Mouse (Mus musculus) forebrain, embryonic 11.5 days (tissue): ENCODE results near the gene Phf6. TPM values are rescaled to one million over a fixed set of nuclear protein-coding genes. Genes with fewer than 3 reads are reported as not detected.

Source experiments
- ATAC-seq: fragments of 200-750 bp; cut with Nextera tagmentation; replicated peaks from 2 replicates; pipeline ENCODE4 v1.8.0; 2017; ENCODE audit warnings: moderate TSS enrichment; ENCODE audit not compliant: low FRiP score
- DNase-seq: peaks from one replicate; pipeline ENCODE4 v3.0.0-alpha.2; 2017; ENCODE audit warnings: low spot score
- H3K27ac ChIP-seq: fragments of 300-500 bp; sonication (generic); 2 replicates; pipeline ENCODE4 v1.5.1; 2014; ENCODE audit warnings: low read depth, low read length
- H3K27me3 ChIP-seq: fragments of 300-500 bp; sonication (generic); 2 replicates; pipeline ENCODE4 v1.6.1; 2014; ENCODE audit warnings: mild to moderate bottlenecking, low read length, mixed read lengths; ENCODE audit not compliant: control insufficient read depth, insufficient read depth
- H3K36me3 ChIP-seq: fragments of 300-500 bp; sonication (generic); 2 replicates; pipeline ENCODE4 v1.6.1; 2014; ENCODE audit warnings: mild to moderate bottlenecking, low read length, moderate library complexity, mixed read lengths; ENCODE audit not compliant: control insufficient read depth, insufficient read depth
- H3K4me1 ChIP-seq: fragments of 300-500 bp; sonication (generic); replicated peaks from 2 replicates; pipeline ENCODE4 v1.6.1; 2014; ENCODE audit warnings: low read length, mixed read lengths; ENCODE audit not compliant: control insufficient read depth, insufficient read depth
- H3K4me2 ChIP-seq: fragments of 300-500 bp; sonication (generic); 2 replicates; pipeline ENCODE4 v1.6.1; 2014; ENCODE audit warnings: low read depth, mild to moderate bottlenecking, low read length, moderate library complexity, mixed read lengths; ENCODE audit not compliant: severe bottlenecking
- H3K4me3 ChIP-seq: fragments of 300-500 bp; sonication (generic); 2 replicates; pipeline ENCODE4 v1.5.1; 2014; ENCODE audit warnings: low read depth, low read length
- H3K9ac ChIP-seq: fragments of 300-500 bp; sonication (generic); 2 replicates; pipeline ENCODE4 v1.6.1; 2014; ENCODE audit warnings: low read length
- H3K9me3 ChIP-seq: fragments of 300-500 bp; sonication (generic); 2 replicates; pipeline ENCODE4 v1.6.1; 2016; ENCODE audit warnings: low read length, mixed read lengths; ENCODE audit not compliant: control insufficient read depth
- WGBS: fragments of 180-500 bp; shearing (Covaris S2); extraction: QIAGEN DNeasy Blood & Tissue Kit; methylation state at CpG from one replicate; pipeline ENCODE4 v1.1.7; 2014; 5-methylcytosine and 5-hydroxymethylcytosine counted together
- polyA plus RNA-seq: library from polyadenylated mRNA; unstranded; fragments of >200 nt; fragmentation: Nextera tagmentation; extraction: Ambion mirVana; gene quantifications from 2 replicates; pipeline ENCODE4 v1.2.1, GENCODE M21; 2014

Gene Phf6
- polyA plus RNA-seq, 1 experiment from 2014 or later, result 127 TPM

- WGBS, result 63% methylated on average over 9 of the region's 9 CpGs
- no peak overlapping the region for H3K27ac ChIP-seq
- DNase-seq, result no peak
- no peak overlapping the region for H3K4me2 ChIP-seq
- no peaks in the 10 kb centered on the region for H3K27me3 ChIP-seq
- no peaks in the 10 kb centered on the region for H3K9me3 ChIP-seq
- ATAC-seq, result no peak
- no peak overlapping the region for H3K4me3 ChIP-seq
- no peak overlapping the region for H3K9ac ChIP-seq
- no peaks in the 10 kb centered on the region for H3K36me3 ChIP-seq
- H3K4me1 ChIP-seq, result no peaks in the 10 kb centered on the region
These were observed 14.7 kb downstream of the Phf6 start for GRCm38 (mm10) chrX:52926726-52927125.

- Histone ChIP-seq H3K4me2 (no peak overlapping the region), H3K9ac (no peak overlapping the region), H3K4me1 (no peaks in the 10 kb centered on the region), H3K27me3 (no peaks in the 10 kb centered on the region), H3K36me3 (no peaks in the 10 kb centered on the region), H3K27ac (no peak overlapping the region), H3K4me3 (no peak overlapping the region), H3K9me3 (no peaks in the 10 kb centered on the region)
- DNase-seq, result no peak
- no peak for ATAC-seq
- 38% methylated on average over 1 of the region's 1 CpGs for WGBS
These were observed 16.8 kb downstream of the Phf6 start for GRCm38 (mm10) chrX:52928883-52929282.

GRCm38 (mm10) chrX:52929779-52930178 lies 17.7 kb downstream of the Phf6 start:
- no peak overlapping the region for H3K4me3 ChIP-seq
- no peaks in the 10 kb centered on the region for H3K27me3 ChIP-seq
- WGBS, result 88% methylated on average over 3 of the region's 3 CpGs
- DNase-seq (no peak), ATAC-seq (no peak)
- no peak overlapping the region for H3K4me2 ChIP-seq
- H3K27ac ChIP-seq, result no peak overlapping the region
- H3K36me3 ChIP-seq, result no peaks in the 10 kb centered on the region
- H3K4me1 ChIP-seq, result no peaks in the 10 kb centered on the region
- H3K9me3 ChIP-seq, result no peaks in the 10 kb centered on the region
- H3K9ac ChIP-seq, result no peak overlapping the region

- no peak overlapping the region for H3K4me3 ChIP-seq
- DNase-seq (no peak), ATAC-seq (no peak)
- H3K9me3 ChIP-seq, result no peaks in the 10 kb centered on the region
- no peak overlapping the region for H3K9ac ChIP-seq
- H3K27me3 ChIP-seq, result no peaks in the 10 kb centered on the region
- H3K4me2 ChIP-seq, result no peak overlapping the region
- WGBS, result 88% methylated on average over 5 of the region's 5 CpGs
- no peaks in the 10 kb centered on the region for H3K36me3 ChIP-seq
- H3K4me1 ChIP-seq, result no peaks in the 10 kb centered on the region
- no peak overlapping the region for H3K27ac ChIP-seq
These were observed 18.1 kb downstream of the Phf6 start for GRCm38 (mm10) chrX:52930191-52930590.

GRCm38 (mm10) chrX:52932161-52932560 lies 20.1 kb downstream of the Phf6 start:
- Histone ChIP-seq H3K27ac (no peak overlapping the region), H3K36me3 (no peaks in the 10 kb centered on the region), H3K9me3 (no peaks in the 10 kb centered on the region), H3K4me1 (no peaks in the 10 kb centered on the region), H3K4me3 (no peak overlapping the region), H3K27me3 (no peaks in the 10 kb centered on the region), H3K4me2 (no peak overlapping the region), H3K9ac (no peak overlapping the region)
- WGBS, result 86% methylated on average over 1 of the region's 1 CpGs
- no peak for DNase-seq
- no peak for ATAC-seq

GRCm38 (mm10) chrX:52934496-52934895 lies 22.4 kb downstream of the Phf6 start:
- WGBS, result 72% methylated on average over 2 of the region's 2 CpGs
- Histone ChIP-seq H3K36me3 (no peaks in the 10 kb centered on the region; the same call in 1 of the 2 replicates), H3K9ac (no peak overlapping the region), H3K27ac (no peak overlapping the region), H3K4me3 (no peak overlapping the region), H3K4me2 (no peak overlapping the region), H3K4me1 (no peaks in the 10 kb centered on the region), H3K9me3 (no peaks in the 10 kb centered on the region), H3K27me3 (no peaks in the 10 kb centered on the region)
- DNase-seq, result no peak
- ATAC-seq, result no peak

- H3K4me3 ChIP-seq, result no peak overlapping the region
- no peak overlapping the region for H3K4me2 ChIP-seq
- ATAC-seq, result no peak
- H3K36me3 ChIP-seq, result no peaks in the 10 kb centered on the region; the same call in 1 of the 2 replicates
- no peaks in the 10 kb centered on the region for H3K9me3 ChIP-seq
- no peaks in the 10 kb centered on the region for H3K4me1 ChIP-seq
- WGBS, result 89% methylated on average over 5 of the region's 5 CpGs
- no peak overlapping the region for H3K9ac ChIP-seq
- no peak for DNase-seq
- H3K27ac ChIP-seq, result no peak overlapping the region
- no peaks in the 10 kb centered on the region for H3K27me3 ChIP-seq
These were observed 33.4 kb downstream of the Phf6 start for GRCm38 (mm10) chrX:52945509-52945908.

GRCm38 (mm10) chrX:52949713-52950112 lies 37.6 kb downstream of the Phf6 start:
- ATAC-seq (no peak), DNase-seq (no peak)
- Histone ChIP-seq H3K27me3 (no peaks in the 10 kb centered on the region), H3K27ac (no peak overlapping the region), H3K36me3 (no peaks in the 10 kb centered on the region; the same call in 1 of the 2 replicates), H3K9me3 (no peaks in the 10 kb centered on the region), H3K9ac (no peak overlapping the region), H3K4me3 (no peak overlapping the region), H3K4me1 (no peaks in the 10 kb centered on the region), H3K4me2 (no peak overlapping the region)
- WGBS, result 56% methylated on average over 2 of the region's 2 CpGs

GRCm38 (mm10) chrX:52956942-52957341 lies 44.9 kb downstream of the Phf6 start:
- no peak overlapping the region for H3K27ac ChIP-seq
- no peaks in the 10 kb centered on the region for H3K27me3 ChIP-seq
- H3K4me3 ChIP-seq, result no peak overlapping the region
- no peak overlapping the region for H3K9ac ChIP-seq
- H3K9me3 ChIP-seq, result no peaks in the 10 kb centered on the region
- DNase-seq (no peak), ATAC-seq (no peak)
- no peaks in the 10 kb centered on the region for H3K4me1 ChIP-seq
- no peak overlapping the region for H3K4me2 ChIP-seq
- WGBS, result 93% methylated on average over 4 of the region's 4 CpGs
- H3K36me3 ChIP-seq, result no peaks in the 10 kb centered on the region; the same call in 1 of the 2 replicates
